Comparison of ENCODE assay signal across 8 mouse cellular contexts in genomic region chr5:37245651-37246050, GRCm38 (mm10). TPM values are rescaled to one million over a fixed set of nuclear protein-coding genes. Genes with fewer than 3 reads are reported as not detected.
A peak's percentile ranks its signal among the peaks of the same experiment; 100 is the strongest.
DNase-seq lines count a peak whose midpoint lies in the region; ATAC-seq lines count a peak whose summit lies in the region.

No protein-coding gene starts in this region.

- ATAC-seq in forebrain, embryonic 14.5 days: peak; percentile 78
- peak; percentile 56 for ATAC-seq in hindbrain, embryonic 14.5 days (ENCODE audit: low FRiP score)
- ATAC-seq in limb, embryonic 12.5 days (ENCODE audit: insufficient number of reproducible peaks, insufficient read depth, low FRiP score, low TSS enrichment, low read depth): peak; percentile 17; the same call in 1 of the 2 replicates
- peak; percentile 62 for ATAC-seq in neural tube, embryonic 15.5 days (ENCODE audit: low FRiP score)

- peaks cover under 1% of the 10 kb centered on the region; the same call in 1 of the 2 replicates for H3K36me3 ChIP-seq in forebrain, embryonic 14.5 days (ENCODE audit: control insufficient read depth, insufficient read depth, low read length)
- peaks cover under 1% of the 10 kb centered on the region for H3K36me3 ChIP-seq in hindbrain, embryonic 14.5 days (replicated peaks; ENCODE audit: control insufficient read depth, insufficient read depth)
- H3K36me3 ChIP-seq in limb, embryonic 12.5 days: no peaks in the 10 kb centered on the region
- H3K36me3 ChIP-seq in neural tube, embryonic 15.5 days: no peaks in the 10 kb centered on the region

- peak overlapping the region; percentile 98 for H3K27ac ChIP-seq in forebrain, embryonic 14.5 days (ENCODE audit: low read depth, low read length)
- peak overlapping the region; percentile 99 for H3K27ac ChIP-seq in hindbrain, embryonic 14.5 days
- H3K27ac ChIP-seq in limb, embryonic 12.5 days: no peak overlapping the region
- H3K27ac ChIP-seq in neural tube, embryonic 15.5 days (replicated peaks): peak overlapping the region; percentile 96

- peak overlapping the region; percentile 80 for H3K4me2 ChIP-seq in forebrain, embryonic 14.5 days (ENCODE audit: low read length)
- peak overlapping the region; percentile 94 for H3K4me2 ChIP-seq in hindbrain, embryonic 14.5 days (replicated peaks)
- peak overlapping the region; percentile 96 for H3K4me2 ChIP-seq in limb, embryonic 12.5 days
- peak overlapping the region; percentile 90 for H3K4me2 ChIP-seq in neural tube, embryonic 15.5 days

- no peaks in the 10 kb centered on the region for H3K9me3 ChIP-seq in forebrain, embryonic 14.5 days (replicated peaks; ENCODE audit: control insufficient read depth, low read length)
- no peaks in the 10 kb centered on the region for H3K9me3 ChIP-seq in hindbrain, embryonic 14.5 days (ENCODE audit: control insufficient read depth, low read length)
- no peaks in the 10 kb centered on the region for H3K9me3 ChIP-seq in limb, embryonic 12.5 days
- no peaks in the 10 kb centered on the region for H3K9me3 ChIP-seq in neural tube, embryonic 15.5 days (replicated peaks)

- peaks cover 29% of the 10 kb centered on the region for H3K27me3 ChIP-seq in forebrain, embryonic 14.5 days (replicated peaks; ENCODE audit: control insufficient read depth, insufficient read depth, low read length)
- H3K27me3 ChIP-seq in hindbrain, embryonic 14.5 days (ENCODE audit: control insufficient read depth, insufficient read depth, low read length): peaks cover 6% of the 10 kb centered on the region; the same call in 1 of the 2 replicates
- H3K27me3 ChIP-seq in limb, embryonic 12.5 days: peaks cover 72% of the 10 kb centered on the region
- 0 out of 2 replicates have a peak, but pooled peaks cover 5% of the 10 kb centered on the region for H3K27me3 ChIP-seq in neural tube, embryonic 15.5 days (replicated peaks)

- H3K4me1 ChIP-seq in forebrain, embryonic 14.5 days (ENCODE audit: control insufficient read depth, insufficient read depth, low read length): peaks cover 46% of the 10 kb centered on the region
- peaks cover 51% of the 10 kb centered on the region for H3K4me1 ChIP-seq in hindbrain, embryonic 14.5 days (replicated peaks; ENCODE audit: control insufficient read depth, insufficient read depth, low read length)
- H3K4me1 ChIP-seq in limb, embryonic 12.5 days (replicated peaks): peaks cover 45% of the 10 kb centered on the region
- H3K4me1 ChIP-seq in neural tube, embryonic 15.5 days: peaks cover 86% of the 10 kb centered on the region

- WGBS in forebrain, embryonic 14.5 days: under 1% methylated on average over 31 of the region's 42 CpGs
- under 1% methylated on average over 42 of the region's 42 CpGs for WGBS in hindbrain, embryonic 14.5 days
- under 1% methylated on average over 39 of the region's 42 CpGs for WGBS in limb, embryonic 12.5 days
- under 1% methylated on average over 41 of the region's 42 CpGs for WGBS in neural tube, embryonic 15.5 days

- peak overlapping the region; percentile 80 for H3K4me3 ChIP-seq in forebrain, embryonic 14.5 days (ENCODE audit: low read depth, low read length)
- peak overlapping the region; percentile 90 for H3K4me3 ChIP-seq in hindbrain, embryonic 14.5 days (replicated peaks; ENCODE audit: low read length)
- H3K4me3 ChIP-seq in limb, embryonic 12.5 days (replicated peaks): peak overlapping the region; percentile 55
- H3K4me3 ChIP-seq in neural tube, embryonic 15.5 days (replicated peaks): peak overlapping the region; percentile 62

- intact Hi-C loops in heart, postnatal 25 days (cut with DNase I): no loop called here

- H3K9ac ChIP-seq in forebrain, embryonic 14.5 days (ENCODE audit: low read length): peak overlapping the region; percentile 93
- peak overlapping the region; percentile 97 for H3K9ac ChIP-seq in hindbrain, embryonic 14.5 days
- H3K9ac ChIP-seq in limb, embryonic 12.5 days (replicated peaks): peak overlapping the region; percentile 63
- peak overlapping the region; percentile 78 for H3K9ac ChIP-seq in neural tube, embryonic 15.5 days (replicated peaks)

- DNase-seq in heart, adult 11 months: peak; percentile 95
- no peak for DNase-seq in heart, postnatal 25 days (ENCODE audit: low spot score)
- peak; percentile 84 for DNase-seq in brain, embryonic 18.5 days (ENCODE audit: low read depth, low spot score)
- DNase-seq in forebrain, embryonic 14.5 days (ENCODE audit: low spot score): peak; percentile 93
- DNase-seq in hindbrain, embryonic 14.5 days (ENCODE audit: low spot score): peak; percentile 81
- DNase-seq in adipocyte (ENCODE audit: low spot score): no peak

RNA-seq across cellular contexts. Expression of gene Crmp1, which starts 3.9 kb away (rescaled TPM):
- 1 to 10 TPM; 1.2 to 1.3 TPM for total RNA-seq in heart, postnatal 25 days (2021)
- polyA plus RNA-seq in forebrain, embryonic 14.5 days (2014; fragmentation: Nextera tagmentation; extraction: Ambion mirVana): 654 and 880 TPM in 2 replicates
- polyA plus RNA-seq in hindbrain, embryonic 14.5 days (2014; fragmentation: Nextera tagmentation; extraction: Ambion mirVana): 907 and 1,000 TPM in 2 replicates
- polyA plus RNA-seq in limb, embryonic 12.5 days (2016; fragmentation: Nextera tagmentation; extraction: Ambion mirVana): 18.9 and 19.2 TPM in 2 replicates
- polyA plus RNA-seq in neural tube, embryonic 15.5 days (2015; fragmentation: Nextera tagmentation; extraction: Ambion mirVana): 679 and 807 TPM in 2 replicates

Comparison
In these comparisons a context has a peak if more than half of its experiments do, and no peak if none do; other contexts are left out.
1. DNase-seq: peak in heart, adult 11 months (single experiment), brain, embryonic 18.5 days (single experiment), forebrain, embryonic 14.5 days (single experiment) and hindbrain, embryonic 14.5 days (single experiment); none in heart, postnatal 25 days (single experiment) and adipocyte (single experiment).
2. ATAC-seq: peak in every context shown above with its lines; median percentile 78 in forebrain, embryonic 14.5 days; 62 in neural tube, embryonic 15.5 days; 56 in hindbrain, embryonic 14.5 days; 17 in limb, embryonic 12.5 days.
3. RNA of gene Crmp1, which starts 3.9 kb away (polyA plus RNA-seq): 907 to 1,000 TPM in hindbrain, embryonic 14.5 days, 679 to 807 TPM in neural tube, embryonic 15.5 days and 654 to 880 TPM in forebrain, embryonic 14.5 days; 18.9 to 19.2 TPM in limb, embryonic 12.5 days; every median in the first group is over 10 times any median in the second.
4. Peak in every context shown above with its lines, with median percentiles within 50 percentile points of each other: H3K4me2 ChIP-seq, H3K4me3 ChIP-seq and H3K9ac ChIP-seq.